Comparison of ENCODE assay signal across 8 mouse cellular contexts in genomic region chr11:19019204-19020171, GRCm38 (mm10). TPM values are rescaled to one million over a fixed set of nuclear protein-coding genes. Genes with fewer than 3 reads are reported as not detected.
DNase-seq lines count a peak whose midpoint lies in the region; ATAC-seq and TF ChIP-seq lines count a peak whose summit lies in the region.

No protein-coding gene starts in this region.

- peak overlapping the region; percentile 92 for H3K27ac ChIP-seq in testis, adult 2 months (ENCODE audit: control insufficient read depth, insufficient read depth, low read depth, low read length)
- H3K27ac ChIP-seq in cerebellum, adult 2 months (ENCODE audit: insufficient read depth, low read length): peak overlapping the region; percentile 84
- H3K27ac ChIP-seq in gastrocnemius, adult 2 months: peak overlapping the region; percentile 93
- H3K27ac ChIP-seq in hindbrain, embryonic 16.5 days (ENCODE audit: low read depth, low read length): peak overlapping the region; percentile 100

- H3K27me3 ChIP-seq in testis, adult 2 months (ENCODE audit: control insufficient read depth, insufficient read depth, low read length): peaks cover 13% of the 10 kb centered on the region
- no peaks in the 10 kb centered on the region for H3K27me3 ChIP-seq in cerebellum, adult 2 months (ENCODE audit: control insufficient read depth, insufficient read depth, low read length)
- no peaks in the 10 kb centered on the region for H3K27me3 ChIP-seq in hindbrain, embryonic 16.5 days (replicated peaks; ENCODE audit: control insufficient read depth, insufficient read depth, low read length)

- TF ChIP-seq POLR2A in testis, adult 2 months (IDR thresholded peaks at IDR 0.05; ENCODE audit: control insufficient read depth, low read depth, low read length): no peak
- no peak for TF ChIP-seq POLR2A in cerebellum, adult 2 months (IDR thresholded peaks at IDR 0.05; ENCODE audit: borderline replicate concordance, insufficient read depth, low read length)

- DNase-seq in testis, postnatal 14 days (ENCODE audit: low spot score): no peak
- DNase-seq in cerebellum, adult 2 months: peak; percentile 69 to 80
- peak; percentile 73 for DNase-seq in gastrocnemius, adult 2 months
- peak; percentile 63 to 72 for DNase-seq in lung, adult 18-20 months
- DNase-seq in right cerebral cortex, postnatal 25 days: peak; percentile 42
- DNase-seq in spleen, postnatal 36 days (ENCODE audit: low spot score in 2 of 2): no peak

- peak; percentile 14 for ATAC-seq in hindbrain, embryonic 16.5 days

- no peaks in the 10 kb centered on the region for H3K9me3 ChIP-seq in hindbrain, embryonic 16.5 days (ENCODE audit: control insufficient read depth, low read length)

- WGBS in cerebellum, adult 2 months: under 1% methylated on average over 67 of the region's 67 CpGs
- WGBS in hindbrain, embryonic 16.5 days: under 1% methylated on average over 67 of the region's 67 CpGs

- intact Hi-C loops in gastrocnemius, adult 2 months (cut with DNase I): loop anchor here (5.0 to 10.0 kb wide), 7 partner anchors 72 to 1737 kb away; partner anchors contain the start of gene Actr2

- H3K4me1 ChIP-seq in testis, adult 2 months (ENCODE audit: control insufficient read depth, insufficient read depth, low read length): peaks cover 30% of the 10 kb centered on the region
- no peaks in the 10 kb centered on the region for H3K4me1 ChIP-seq in cerebellum, adult 2 months (ENCODE audit: control insufficient read depth, insufficient read depth, low read length)
- H3K4me1 ChIP-seq in hindbrain, embryonic 16.5 days (ENCODE audit: control insufficient read depth, insufficient read depth, low read depth, low read length): peaks cover 11% of the 10 kb centered on the region

- peak overlapping the region; percentile 86 for H3K4me2 ChIP-seq in hindbrain, embryonic 16.5 days (ENCODE audit: low read length)

- H3K9ac ChIP-seq in hindbrain, embryonic 16.5 days (ENCODE audit: low read depth, low read length): peak overlapping the region; percentile 98

- no peaks in the 10 kb centered on the region for H3K36me3 ChIP-seq in testis, adult 2 months (ENCODE audit: control insufficient read depth, insufficient read depth, low read length)
- no peaks in the 10 kb centered on the region for H3K36me3 ChIP-seq in hindbrain, embryonic 16.5 days (ENCODE audit: control insufficient read depth, insufficient read depth, low read length)

- no peak for TF ChIP-seq CTCF in testis, adult 2 months (IDR thresholded peaks at IDR 0.05; ENCODE audit: control insufficient read depth, insufficient read depth, insufficient replicate concordance, low read depth, low read length)
- no peak for TF ChIP-seq CTCF in cerebellum, adult 2 months (IDR thresholded peaks at IDR 0.05; ENCODE audit: borderline replicate concordance, insufficient read depth, low read depth, low read length)
- TF ChIP-seq CTCF in gastrocnemius, adult 2 months (IDR thresholded peaks at IDR 0.05): no peak

- H3K4me3 ChIP-seq in testis, adult 2 months (ENCODE audit: control insufficient read depth, low read depth, low read length): peak overlapping the region; percentile 84
- peak overlapping the region; percentile 74 for H3K4me3 ChIP-seq in cerebellum, adult 2 months (replicated peaks; ENCODE audit: insufficient read depth, low read depth, low read length)
- H3K4me3 ChIP-seq in gastrocnemius, adult 2 months: peak overlapping the region; percentile 78
- H3K4me3 ChIP-seq in hindbrain, embryonic 16.5 days (ENCODE audit: low read length): peak overlapping the region; percentile 75

RNA-seq across cellular contexts. Expression of gene Meis1, which starts 0.7 kb away (rescaled TPM):
- polyA plus RNA-seq in testis, adult 2 months (2012; rRNA removed): 1.9 and 2.0 TPM in 2 replicates
- polyA plus RNA-seq in cerebellum, adult 2 months (2012; rRNA removed): 45.9 and 46.3 TPM in 2 replicates
- total RNA-seq in gastrocnemius, adult 2 months (2021): 1 to 10 TPM; 3.0 to 4.0 TPM
- polyA plus RNA-seq in hindbrain, embryonic 16.5 days (2015; fragmentation: Nextera tagmentation; extraction: Ambion mirVana): 182 and 183 TPM in 2 replicates

Comparison
In these comparisons a context has a peak if more than half of its experiments do, and no peak if none do; other contexts are left out.
1. DNase-seq: peak in cerebellum, adult 2 months (2 of 2), gastrocnemius, adult 2 months (single experiment), lung, adult 18-20 months (2 of 2) and right cerebral cortex, postnatal 25 days (single experiment); none in testis, postnatal 14 days (single experiment) and spleen, postnatal 36 days (0 of 2).
2. RNA of gene Meis1, which starts 0.7 kb away (polyA plus RNA-seq): 182 to 183 TPM in hindbrain, embryonic 16.5 days and 45.9 to 46.3 TPM in cerebellum, adult 2 months; 1.9 to 2.0 TPM in testis, adult 2 months; every median in the first group is over 10 times any median in the second.
3. Peak in every context shown above with its lines, with median percentiles within 50 percentile points of each other: H3K27ac ChIP-seq and H3K4me3 ChIP-seq.